Mouse (Mus musculus) myocyte (in vitro differentiated cells): Measurements from ENCODE around the gene Trpm3.

Experiments
- POLR2A ChIP-seq: IDR thresholded peaks from one replicate; pipeline ENCODE4 v1.6.1; 2011; ENCODE audit warnings: low read depth, mild to moderate bottlenecking, control low read depth, moderate library complexity; ENCODE audit not compliant: insufficient read length
- POLR2AphosphoS2 ChIP-seq: IDR thresholded peaks from one replicate; pipeline ENCODE4 v1.6.1; 2011; ENCODE audit warnings: low read depth, control low read depth; ENCODE audit not compliant: insufficient read length
- REST ChIP-seq: IDR thresholded peaks from one replicate; pipeline ENCODE4 v1.6.1; 2011; ENCODE audit warnings: mild to moderate bottlenecking, control low read depth, moderate library complexity; ENCODE audit not compliant: insufficient read depth, insufficient read length
- USF1 ChIP-seq: IDR thresholded peaks from one replicate; pipeline ENCODE4 v1.6.1; 2011; ENCODE audit warnings: low read depth, mild to moderate bottlenecking, control low read depth, moderate library complexity

DNA sequence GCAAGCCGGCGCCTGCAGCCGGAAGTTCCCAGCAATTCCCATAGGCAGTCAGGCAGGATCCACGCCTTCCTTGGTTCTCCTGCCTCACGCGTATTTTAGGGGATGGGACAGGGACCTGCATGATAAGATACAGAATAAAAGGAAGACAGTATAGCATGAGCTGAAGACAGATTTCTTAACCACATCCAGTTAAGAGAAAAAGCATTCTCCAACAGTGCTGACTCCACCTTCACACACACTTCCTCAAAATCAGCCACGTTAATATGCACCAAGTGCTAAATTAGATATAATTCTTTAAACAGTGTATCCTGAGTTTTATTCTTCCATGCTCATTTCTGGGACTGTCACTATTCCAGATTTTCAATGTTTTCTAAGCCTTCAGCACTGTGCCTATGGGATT, 839.9 kb downstream of the Trpm3 start:
- no peak for TF ChIP-seq POLR2A
- TF ChIP-seq POLR2AphosphoS2, result no peak
- no peak for TF ChIP-seq USF1
- TF ChIP-seq REST, result no peak
